Mouse (Mus musculus): ENCODE measurements around the gene Anxa5. TPM values are rescaled to one million over a fixed set of nuclear protein-coding genes. Genes with fewer than 3 reads are reported as not detected.

Anxa5 gene
- polyA plus RNA-seq, 1 experiment from 2014 or later = 184 TPM

DNA sequence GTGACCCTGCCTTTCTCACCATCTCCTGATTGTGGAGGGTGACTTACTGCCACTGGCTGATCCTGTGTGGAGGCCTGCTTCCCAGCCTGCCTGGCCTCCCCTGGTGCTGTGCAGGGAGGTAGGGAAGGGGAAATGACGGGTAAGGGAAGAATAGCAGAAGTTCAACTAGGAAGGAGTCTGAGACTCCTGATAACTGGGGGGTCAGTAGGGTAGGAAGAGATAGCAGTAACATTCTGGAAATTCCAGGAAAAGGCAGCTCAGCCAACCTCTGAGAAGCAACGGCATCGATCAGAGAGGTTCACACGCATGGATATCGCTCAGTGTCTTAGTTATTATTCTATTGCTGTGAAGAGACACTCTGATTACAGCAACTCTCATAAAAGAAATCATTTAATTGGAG is 15.8 kb upstream of the Anxa5 start:
- no peak for ATAC-seq
- no peak overlapping the region for H3K27ac ChIP-seq (ENCODE audit: low read depth, low read length)
- H3K27me3 ChIP-seq (replicated peaks; ENCODE audit: control insufficient read depth, insufficient read depth, low read length) = no peaks in the 10 kb centered on the region
- no peak overlapping the region for H3K4me3 ChIP-seq (ENCODE audit: low read depth, low read length)
- no peak for TF ChIP-seq CTCF (IDR thresholded peaks at IDR 0.05; ENCODE audit: low read depth)
- H3K9ac ChIP-seq (ENCODE audit: low read depth, low read length) = no peak overlapping the region
- no peaks in the 10 kb centered on the region for H3K36me3 ChIP-seq (ENCODE audit: control insufficient read depth, insufficient read depth)
- 86% methylated on average over 5 of the region's 5 CpGs for WGBS
- H3K4me2 ChIP-seq (replicated peaks; ENCODE audit: low read depth) = no peak overlapping the region
- H3K9me3 ChIP-seq (ENCODE audit: control insufficient read depth) = no peaks in the 10 kb centered on the region
- H3K4me1 ChIP-seq (replicated peaks; ENCODE audit: control insufficient read depth, insufficient read depth, low read length) = no peaks in the 10 kb centered on the region

- Histone ChIP-seq H3K27me3 (replicated peaks; ENCODE audit: control insufficient read depth, insufficient read depth, low read length) (no peaks in the 10 kb centered on the region), H3K4me1 (replicated peaks; ENCODE audit: control insufficient read depth, insufficient read depth, low read length) (no peaks in the 10 kb centered on the region), H3K9me3 (ENCODE audit: control insufficient read depth) (no peaks in the 10 kb centered on the region), H3K36me3 (ENCODE audit: control insufficient read depth, insufficient read depth) (no peaks in the 10 kb centered on the region), H3K4me2 (replicated peaks; ENCODE audit: low read depth) (no peak overlapping the region), H3K27ac (ENCODE audit: low read depth, low read length) (no peak overlapping the region), H3K4me3 (ENCODE audit: low read depth, low read length) (no peak overlapping the region), H3K9ac (ENCODE audit: low read depth, low read length) (no peak overlapping the region)
- WGBS = 85% methylated on average over 1 of the region's 1 CpGs
- ATAC-seq = no peak
- no peak for TF ChIP-seq CTCF (IDR thresholded peaks at IDR 0.05; ENCODE audit: low read depth)
These were observed 13.9 kb upstream of the Anxa5 start for GRCm38 (mm10) chr3:36489590-36489910.

- H3K9ac ChIP-seq (ENCODE audit: low read depth, low read length) = no peak overlapping the region
- H3K4me2 ChIP-seq (replicated peaks; ENCODE audit: low read depth) = no peak overlapping the region
- H3K27me3 ChIP-seq (replicated peaks; ENCODE audit: control insufficient read depth, insufficient read depth, low read length) = no peaks in the 10 kb centered on the region
- ATAC-seq = no peak
- H3K27ac ChIP-seq (ENCODE audit: low read depth, low read length) = no peak overlapping the region
- no peaks in the 10 kb centered on the region for H3K36me3 ChIP-seq (ENCODE audit: control insufficient read depth, insufficient read depth)
- WGBS = 82% methylated on average over 6 of the region's 6 CpGs
- TF ChIP-seq CTCF (IDR thresholded peaks at IDR 0.05; ENCODE audit: low read depth) = no peak
- H3K4me3 ChIP-seq (ENCODE audit: low read depth, low read length) = no peak overlapping the region
- no peaks in the 10 kb centered on the region for H3K9me3 ChIP-seq (ENCODE audit: control insufficient read depth)
- no peaks in the 10 kb centered on the region for H3K4me1 ChIP-seq (replicated peaks; ENCODE audit: control insufficient read depth, insufficient read depth, low read length)
These were observed 13.3 kb upstream of the Anxa5 start for GRCm38 (mm10) chr3:36488899-36489589.

- H3K9ac ChIP-seq (ENCODE audit: low read depth, low read length) = no peak overlapping the region
- no peaks in the 10 kb centered on the region for H3K9me3 ChIP-seq (ENCODE audit: control insufficient read depth)
- H3K4me2 ChIP-seq (replicated peaks; ENCODE audit: low read depth) = no peak overlapping the region
- H3K27ac ChIP-seq (ENCODE audit: low read depth, low read length) = no peak overlapping the region
- no peak overlapping the region for H3K4me3 ChIP-seq (ENCODE audit: low read depth, low read length)
- H3K27me3 ChIP-seq (replicated peaks; ENCODE audit: control insufficient read depth, insufficient read depth, low read length) = no peaks in the 10 kb centered on the region
- 100% methylated on average over 1 of the region's 1 CpGs for WGBS
- no peak for TF ChIP-seq CTCF (IDR thresholded peaks at IDR 0.05; ENCODE audit: low read depth)
- no peaks in the 10 kb centered on the region for H3K4me1 ChIP-seq (replicated peaks; ENCODE audit: control insufficient read depth, insufficient read depth, low read length)
- no peak for ATAC-seq
- no peaks in the 10 kb centered on the region for H3K36me3 ChIP-seq (ENCODE audit: control insufficient read depth, insufficient read depth)
These were observed 12.7 kb upstream of the Anxa5 start for GRCm38 (mm10) chr3:36488367-36488766.

- Histone ChIP-seq H3K27ac (ENCODE audit: low read depth, low read length) (no peak overlapping the region), H3K9ac (ENCODE audit: low read depth, low read length) (no peak overlapping the region), H3K36me3 (ENCODE audit: control insufficient read depth, insufficient read depth) (no peaks in the 10 kb centered on the region), H3K27me3 (replicated peaks; ENCODE audit: control insufficient read depth, insufficient read depth, low read length) (no peaks in the 10 kb centered on the region), H3K4me2 (replicated peaks; ENCODE audit: low read depth) (no peak overlapping the region), H3K9me3 (ENCODE audit: control insufficient read depth) (no peaks in the 10 kb centered on the region), H3K4me1 (replicated peaks; ENCODE audit: control insufficient read depth, insufficient read depth, low read length) (peaks cover 2% of the 10 kb centered on the region; the same call in 1 of the 2 replicates), H3K4me3 (ENCODE audit: low read depth, low read length) (no peak overlapping the region)
- WGBS = 89% methylated on average over 6 of the region's 6 CpGs
- no peak for TF ChIP-seq CTCF (IDR thresholded peaks at IDR 0.05; ENCODE audit: low read depth)
- ATAC-seq = no peak
These were observed 11.2 kb upstream of the Anxa5 start for GRCm38 (mm10) chr3:36486881-36487280.

GRCm38 (mm10) chr3:36486176-36486575 is 10.5 kb upstream of the Anxa5 start:
- peaks cover 6% of the 10 kb centered on the region; the same call in 1 of the 2 replicates for H3K4me1 ChIP-seq (replicated peaks; ENCODE audit: control insufficient read depth, insufficient read depth, low read length)
- WGBS = 51% methylated on average over 6 of the region's 6 CpGs
- no peak overlapping the region for H3K4me3 ChIP-seq (ENCODE audit: low read depth, low read length)
- H3K27me3 ChIP-seq (replicated peaks; ENCODE audit: control insufficient read depth, insufficient read depth, low read length) = no peaks in the 10 kb centered on the region
- no peak for ATAC-seq
- TF ChIP-seq CTCF (IDR thresholded peaks at IDR 0.05; ENCODE audit: low read depth) = no peak
- H3K36me3 ChIP-seq (ENCODE audit: control insufficient read depth, insufficient read depth) = no peaks in the 10 kb centered on the region
- H3K9me3 ChIP-seq (ENCODE audit: control insufficient read depth) = no peaks in the 10 kb centered on the region
- H3K4me2 ChIP-seq (replicated peaks; ENCODE audit: low read depth) = no peak overlapping the region
- no peak overlapping the region for H3K9ac ChIP-seq (ENCODE audit: low read depth, low read length)
- H3K27ac ChIP-seq (ENCODE audit: low read depth, low read length) = no peak overlapping the region

DNA sequence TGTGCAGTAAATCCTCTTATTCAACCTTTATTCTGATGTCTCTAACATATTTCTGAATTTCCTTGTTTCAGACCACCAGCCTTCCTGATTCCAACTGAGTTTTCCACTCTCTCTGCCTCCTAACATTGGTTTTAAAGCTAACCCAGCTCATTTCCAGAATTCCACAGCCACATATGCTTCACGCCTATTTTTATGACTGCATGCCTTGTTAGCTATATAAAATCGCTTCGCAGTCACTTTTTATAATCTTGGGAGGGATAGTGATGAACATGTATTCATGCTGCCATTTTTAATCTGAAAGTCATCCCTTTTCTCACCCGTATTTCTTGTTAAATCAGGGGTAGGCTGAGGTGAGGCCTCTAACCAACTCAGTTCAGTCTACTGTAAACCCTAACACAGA is 8.6 kb upstream of the Anxa5 start:
- no peaks in the 10 kb centered on the region for H3K27me3 ChIP-seq (replicated peaks; ENCODE audit: control insufficient read depth, insufficient read depth, low read length)
- H3K27ac ChIP-seq (ENCODE audit: low read depth, low read length) = no peak overlapping the region
- 65% methylated on average over 4 of the region's 4 CpGs for WGBS
- ATAC-seq = no peak
- no peak overlapping the region for H3K9ac ChIP-seq (ENCODE audit: low read depth, low read length)
- H3K4me3 ChIP-seq (ENCODE audit: low read depth, low read length) = no peak overlapping the region
- no peaks in the 10 kb centered on the region for H3K36me3 ChIP-seq (ENCODE audit: control insufficient read depth, insufficient read depth)
- no peak overlapping the region for H3K4me2 ChIP-seq (replicated peaks; ENCODE audit: low read depth)
- H3K4me1 ChIP-seq (replicated peaks; ENCODE audit: control insufficient read depth, insufficient read depth, low read length) = peaks cover 10% of the 10 kb centered on the region; the same call in 1 of the 2 replicates
- H3K9me3 ChIP-seq (ENCODE audit: control insufficient read depth) = no peaks in the 10 kb centered on the region
- no peak for TF ChIP-seq CTCF (IDR thresholded peaks at IDR 0.05; ENCODE audit: low read depth)

All from intestine, postnatal 0 days (tissue).